Mouse (Mus musculus): Measurements from ENCODE around the gene Deaf1. TPM values are rescaled to one million over a fixed set of nuclear protein-coding genes. Genes with fewer than 3 reads are reported as not detected.

The Deaf1 gene
- total and polyA plus RNA-seq, 3 experiments: 3.5 to 31.6 (median 10.0) TPM

- H3K36me3 ChIP-seq (replicated peaks in 1 of 2; ENCODE audit: control insufficient read depth in 1 of 2, insufficient read depth in 1 of 2, low read length in 1 of 2): peaks cover 62 to 91% of the 10 kb centered on the region in 2 experiments
- no peak for DNase-seq (ENCODE audit: extremely low read depth)
- in situ Hi-C loops (cut with MboI; ENCODE audit: low pct_ligation_motif_present, low pct_unique_long_range_greater_than_20kb, low sequenced_read_pairs): no loop called here
Measured at GRCm38 (mm10) chr7:141314416-141314815, 13.1 kb downstream of the Deaf1 start.

GRCm38 (mm10) chr7:141304537-141304936 is 23.0 kb downstream of the Deaf1 start:
- Histone ChIP-seq H3K27ac (ENCODE audit: insufficient read depth, low read depth) (no peak overlapping the region), H3K4me1 (ENCODE audit: control insufficient read depth in 1 of 2, insufficient read depth in 2 of 2) (peaks cover 0 to 23% of the 10 kb centered on the region in 2 experiments; a peak in 1 of 4 replicates), H3K36me3 (replicated peaks in 1 of 2; ENCODE audit: control insufficient read depth in 1 of 2, insufficient read depth in 1 of 2, low read length in 1 of 2) (peaks cover 70 to 93% of the 10 kb centered on the region in 2 experiments), H3K9ac (ENCODE audit: insufficient read depth, low read depth) (no peak overlapping the region), H3K9me3 (replicated peaks; ENCODE audit: low read length) (no peaks in the 10 kb centered on the region), H3K79me2 (replicated peaks; ENCODE audit: control insufficient read depth, extremely low read depth, insufficient read depth, poor library complexity, severe bottlenecking) (no peaks in the 10 kb centered on the region), H3K4me3 (replicated peaks in 1 of 3; ENCODE audit: low read depth in 2 of 3, low read length in 2 of 3, poor library complexity in 1 of 3) (no peak overlapping the region), H3K27me3 (replicated peaks) (no peaks in the 10 kb centered on the region), H3K4me2 (ENCODE audit: insufficient read depth, low read depth, poor library complexity, severe bottlenecking) (no peak overlapping the region)
- TF ChIP-seq MAFK (IDR thresholded peaks at IDR 0.05; ENCODE audit: insufficient replicate concordance, low read length): no peak
- TF ChIP-seq EP300 (IDR thresholded peaks at IDR 0.05; ENCODE audit: low read length): no peak
- no peak for TF ChIP-seq BHLHE40 (IDR thresholded peaks at IDR 0.05; ENCODE audit: low read depth, low read length)
- no peak for TF ChIP-seq CHD1 (IDR thresholded peaks at IDR 0.05; ENCODE audit: low read depth, low read length)
- no peak for TF ChIP-seq ZNF384 (IDR thresholded peaks at IDR 0.05; ENCODE audit: low read depth, low read length)
- TF ChIP-seq POLR2A (IDR thresholded peaks at IDR 0.05; ENCODE audit: low read depth, low read length): no peak
- no peak for TF ChIP-seq SIN3A (IDR thresholded peaks at IDR 0.05; ENCODE audit: low read length)
- TF ChIP-seq SMC3 (IDR thresholded peaks at IDR 0.05; ENCODE audit: low read depth, low read length): no peak
- no peak for TF ChIP-seq RCOR1 (conservative IDR thresholded peaks at IDR 0.05; ENCODE audit: low read depth, low read length)
- TF ChIP-seq JUND (conservative IDR thresholded peaks at IDR 0.05; ENCODE audit: low read depth, low read length): no peak
- no peak for TF ChIP-seq IRF4 (IDR thresholded peaks at IDR 0.05; ENCODE audit: low read depth, low read length)
- no peak for TF ChIP-seq ZMIZ1 (IDR thresholded peaks at IDR 0.05; ENCODE audit: low read depth, low read length)
- in situ Hi-C loops (cut with MboI; ENCODE audit: low pct_ligation_motif_present, low pct_unique_long_range_greater_than_20kb, low sequenced_read_pairs): no loop called here
- no peak for DNase-seq (ENCODE audit: extremely low read depth)
- dilution Hi-C loops (cut with MboI; ENCODE audit: extremely low pct_ligation_motif_present, extremely low pct_unique_long_range_greater_than_20kb, low sequenced_read_pairs): no loop called here

More at GRCm38 (mm10) chr7:141314416-141314815, 13.1 kb downstream of the Deaf1 start:
- Histone ChIP-seq H3K9me3 (replicated peaks; ENCODE audit: low read length) (no peaks in the 10 kb centered on the region), H3K4me2 (ENCODE audit: insufficient read depth, low read depth, poor library complexity, severe bottlenecking) (no peak overlapping the region), H3K9ac (ENCODE audit: insufficient read depth, low read depth) (no peak overlapping the region), H3K27ac (ENCODE audit: insufficient read depth, low read depth) (no peak overlapping the region), H3K27me3 (replicated peaks) (no peaks in the 10 kb centered on the region), H3K4me1 (ENCODE audit: control insufficient read depth in 1 of 2, insufficient read depth in 2 of 2) (peaks cover 2 to 3% of the 10 kb centered on the region in 2 experiments; a peak in 2 of 4 replicates), H3K4me3 (replicated peaks in 1 of 3; ENCODE audit: low read depth in 2 of 3, low read length in 2 of 3, poor library complexity in 1 of 3) (no peak overlapping the region), H3K79me2 (replicated peaks; ENCODE audit: control insufficient read depth, extremely low read depth, insufficient read depth, poor library complexity, severe bottlenecking) (no peaks in the 10 kb centered on the region)
- dilution Hi-C loops (cut with MboI; ENCODE audit: extremely low pct_ligation_motif_present, extremely low pct_unique_long_range_greater_than_20kb, low sequenced_read_pairs): no loop called here
- no peak for TF ChIP-seq BHLHE40 (IDR thresholded peaks at IDR 0.05; ENCODE audit: low read depth, low read length)
- TF ChIP-seq MXI1 (IDR thresholded peaks at IDR 0.05; ENCODE audit: low read depth, low read length): no peak
- no peak for TF ChIP-seq POLR2A (IDR thresholded peaks at IDR 0.05; ENCODE audit: low read depth, low read length)
- no peak for TF ChIP-seq GABPA (IDR thresholded peaks at IDR 0.05; ENCODE audit: insufficient replicate concordance, low read depth, low read length)
- TF ChIP-seq HCFC1 (IDR thresholded peaks at IDR 0.05; ENCODE audit: low read depth, low read length): no peak
- no peak for TF ChIP-seq ELF1 (IDR thresholded peaks at IDR 0.05; ENCODE audit: low read depth, low read length)
- no peak for TF ChIP-seq USF1 (IDR thresholded peaks at IDR 0.05; ENCODE audit: low read depth, low read length)
- TF ChIP-seq ZC3H11A (IDR thresholded peaks at IDR 0.05; ENCODE audit: low read depth, low read length): no peak
- no peak for TF ChIP-seq EP300 (IDR thresholded peaks at IDR 0.05; ENCODE audit: low read length)
- no peak for TF ChIP-seq E2F4 (IDR thresholded peaks at IDR 0.05; ENCODE audit: insufficient replicate concordance, low read depth, low read length)
- no peak for TF ChIP-seq RAD21 (IDR thresholded peaks at IDR 0.05; ENCODE audit: low read depth, low read length)
- TF ChIP-seq NELFE (IDR thresholded peaks at IDR 0.05; ENCODE audit: low read depth, low read length): no peak
- TF ChIP-seq CHD2 (IDR thresholded peaks at IDR 0.05; ENCODE audit: low read length): no peak
- TF ChIP-seq UBTF (IDR thresholded peaks at IDR 0.05; ENCODE audit: low read depth, low read length): no peak
- TF ChIP-seq RCOR1 (conservative IDR thresholded peaks at IDR 0.05; ENCODE audit: low read depth, low read length): no peak

All from CH12.LX (cell line).